Mouse (Mus musculus) MEL (cell line): ENCODE results near the gene Hoxd10. TPM values are rescaled to one million over a fixed set of nuclear protein-coding genes. Genes with fewer than 3 reads are reported as not detected.

Experiments
- DNase-seq: peaks from one replicate; pipeline ENCODE4 v3.0.0; 2011; ENCODE audit warnings: low read depth, low spot score
- H3K27ac ChIP-seq: 2 replicates; pipeline ENCODE4 v1.5.1; 2012; ENCODE audit warnings: low read depth, mild to moderate bottlenecking, control low read depth, low read length, moderate library complexity; ENCODE audit not compliant: control insufficient read depth
- H3K27me3 ChIP-seq, 2 experiments: fragments of 150-350 bp in 1 of 2; sonication (generic) in 1 of 2; 2 replicates each; pipeline ENCODE4 v1.6.1; 2012; ENCODE audit warnings: low read length in 2 of 2, mild to moderate bottlenecking in 2 of 2, improper control_type of control experiment in 1 of 2, moderate library complexity in 1 of 2; ENCODE audit not compliant: insufficient read depth in 2 of 2, control insufficient read depth in 1 of 2
- H3K36me3 ChIP-seq, 2 experiments: 2 replicates each; pipeline ENCODE4 v1.6.1; 2012 to 2014; ENCODE audit warnings: low read length in 2 of 2, improper control_type of control experiment in 1 of 2, inconsistent platforms in 1 of 2, mild to moderate bottlenecking in 1 of 2; ENCODE audit not compliant: insufficient read depth in 2 of 2, control insufficient read depth in 1 of 2
- H3K4me1 ChIP-seq, 2 experiments: fragments of 150-350 bp in 1 of 2; sonication (generic) in 1 of 2; 2 replicates each; pipeline ENCODE4 v1.6.1; 2012; ENCODE audit warnings: low read length in 2 of 2, improper control_type of control experiment in 1 of 2, mild to moderate bottlenecking in 1 of 2; ENCODE audit not compliant: insufficient read depth in 2 of 2, control insufficient read depth in 1 of 2
- H3K4me3 ChIP-seq, 2 experiments: fragments of 150-350 bp in 1 of 2; sonication (generic) in 1 of 2; 2 replicates each; pipeline ENCODE4 v1.5.1; 2012; ENCODE audit warnings: low read depth in 2 of 2, low read length in 2 of 2, mild to moderate bottlenecking in 2 of 2, moderate library complexity in 2 of 2, control low read depth in 1 of 2, improper control_type of control experiment in 1 of 2; ENCODE audit not compliant: control insufficient read depth in 1 of 2, insufficient read depth in 1 of 2
- H3K79me2 ChIP-seq: 2 replicates; pipeline ENCODE4 v1.6.1; 2012; ENCODE audit warnings: mild to moderate bottlenecking, low read length, moderate library complexity; ENCODE audit not compliant: control insufficient read depth, poor library complexity, insufficient read depth
- H3K9ac ChIP-seq: 2 replicates; pipeline ENCODE4 v1.6.1; 2012; ENCODE audit warnings: low read depth, mild to moderate bottlenecking, control low read depth, low read length, moderate library complexity; ENCODE audit not compliant: control insufficient read depth, poor library complexity, severe bottlenecking
- H3K9me3 ChIP-seq: fragments of 150-350 bp; sonication (generic); replicated peaks from 2 replicates; pipeline ENCODE4 v1.6.1; 2012; ENCODE audit warnings: mild to moderate bottlenecking, low read length, improper control_type of control experiment, moderate library complexity; ENCODE audit not compliant: insufficient read depth
- BHLHE40 ChIP-seq: IDR thresholded peaks from 2 replicates; pipeline ENCODE4 v1.6.1; 2012; ENCODE audit warnings: low read depth, mild to moderate bottlenecking, inconsistent platforms, low read length, improper control_type of control experiment, borderline replicate concordance
- CHD1 ChIP-seq: IDR thresholded peaks from 2 replicates; pipeline ENCODE4 v1.6.1; 2012; ENCODE audit warnings: low read depth, mild to moderate bottlenecking, inconsistent platforms, low read length, improper control_type of control experiment
- CHD2 ChIP-seq: IDR thresholded peaks from 2 replicates; pipeline ENCODE4 v1.6.1; 2011; ENCODE audit warnings: low read length, improper control_type of control experiment
- ELF1 ChIP-seq: IDR thresholded peaks from 2 replicates; pipeline ENCODE4 v1.6.1; 2014; ENCODE audit warnings: low read depth, mild to moderate bottlenecking, inconsistent platforms, low read length, improper control_type of control experiment, moderate library complexity
- EP300 ChIP-seq, 2 experiments: IDR thresholded peaks; 2 replicates each; pipeline ENCODE4 v1.6.1; 2011; ENCODE audit warnings: improper control_type of control experiment in 2 of 2, low read length in 2 of 2, low read depth in 1 of 2, mild to moderate bottlenecking in 1 of 2
- GABPA ChIP-seq: IDR thresholded peaks from 2 replicates; pipeline ENCODE4 v1.6.1; 2012; ENCODE audit warnings: low read depth, mild to moderate bottlenecking, inconsistent platforms, low read length, improper control_type of control experiment, moderate library complexity
- GATA1 ChIP-seq: IDR thresholded peaks from 2 replicates; pipeline ENCODE4 v1.6.1; 2011; ENCODE audit warnings: low read depth, low read length, improper control_type of control experiment
- HCFC1 ChIP-seq: IDR thresholded peaks from 2 replicates; pipeline ENCODE4 v1.6.1; 2012; ENCODE audit warnings: low read depth, mild to moderate bottlenecking, inconsistent platforms, low read length, improper control_type of control experiment, moderate library complexity
- KAT2A ChIP-seq: conservative IDR thresholded peaks from 2 replicates; pipeline ENCODE4 v1.6.1; 2012; ENCODE audit warnings: low read depth, low read length, improper control_type of control experiment, inconsistent platforms
- MAFK ChIP-seq: IDR thresholded peaks from 2 replicates; pipeline ENCODE4 v1.6.1; 2011; ENCODE audit warnings: low read depth, mild to moderate bottlenecking, low read length, improper control_type of control experiment, borderline replicate concordance
- MAX ChIP-seq: IDR thresholded peaks from 2 replicates; pipeline ENCODE4 v1.6.1; 2011; ENCODE audit warnings: low read length, improper control_type of control experiment
- MAZ ChIP-seq: IDR thresholded peaks from 2 replicates; pipeline ENCODE4 v1.6.1; 2012; ENCODE audit warnings: low read depth, mild to moderate bottlenecking, inconsistent platforms, low read length, improper control_type of control experiment
- MYB ChIP-seq: IDR thresholded peaks from 2 replicates; pipeline ENCODE4 v1.6.1; 2011; ENCODE audit warnings: mild to moderate bottlenecking, low read depth, low read length, improper control_type of control experiment
- MYC ChIP-seq: IDR thresholded peaks from 2 replicates; pipeline ENCODE4 v1.6.1; 2011; ENCODE audit warnings: low read depth, mild to moderate bottlenecking, low read length, improper control_type of control experiment, moderate library complexity
- POLR2A ChIP-seq, 2 experiments: IDR thresholded peaks; 2 replicates each; pipeline ENCODE4 v1.6.1; 2011 to 2012; ENCODE audit warnings: low read length in 2 of 2, mild to moderate bottlenecking in 2 of 2, control low read depth in 1 of 2, improper control_type of control experiment in 1 of 2, low read depth in 1 of 2, moderate library complexity in 1 of 2; ENCODE audit not compliant: control insufficient read depth in 1 of 2, insufficient read depth in 1 of 2, poor library complexity in 1 of 2
- POLR2AphosphoS2 ChIP-seq: IDR thresholded peaks from 2 replicates; pipeline ENCODE4 v1.6.1; 2011; ENCODE audit warnings: low read length, improper control_type of control experiment
- POLR2AphosphoS5 ChIP-seq: IDR thresholded peaks from 2 replicates; pipeline ENCODE4 v1.6.1; 2012; ENCODE audit warnings: low read depth, borderline replicate concordance, mild to moderate bottlenecking, inconsistent platforms, low read length, moderate library complexity, mixed read lengths
- RAD21 ChIP-seq: IDR thresholded peaks from 2 replicates; pipeline ENCODE4 v1.6.1; 2011; ENCODE audit warnings: mild to moderate bottlenecking, low read depth, low read length, improper control_type of control experiment
- RCOR1 ChIP-seq: IDR thresholded peaks from 2 replicates; pipeline ENCODE4 v1.6.1; 2012; ENCODE audit warnings: low read depth, mild to moderate bottlenecking, inconsistent platforms, low read length, improper control_type of control experiment
- SIN3A ChIP-seq: IDR thresholded peaks from 2 replicates; pipeline ENCODE4 v1.6.1; 2012; ENCODE audit warnings: low read length, improper control_type of control experiment, inconsistent platforms
- SMC3 ChIP-seq: IDR thresholded peaks from 2 replicates; pipeline ENCODE4 v1.6.1; 2011; ENCODE audit warnings: low read depth, low read length, improper control_type of control experiment
- TBP ChIP-seq: IDR thresholded peaks from 2 replicates; pipeline ENCODE4 v1.8.0; 2011; ENCODE audit warnings: low read depth, low read length, improper control_type of control experiment
- TCF12 ChIP-seq: IDR thresholded peaks from 2 replicates; pipeline ENCODE4 v1.6.1; 2014; ENCODE audit warnings: low read depth, mild to moderate bottlenecking, inconsistent platforms, low read length, improper control_type of control experiment, moderate library complexity
- UBTF ChIP-seq: IDR thresholded peaks from 2 replicates; pipeline ENCODE4 v1.6.1; 2012; ENCODE audit warnings: low read depth, mild to moderate bottlenecking, inconsistent platforms, low read length, improper control_type of control experiment, moderate library complexity, borderline replicate concordance; ENCODE audit not compliant: insufficient read depth
- USF1 ChIP-seq: IDR thresholded peaks from 2 replicates; pipeline ENCODE4 v1.6.1; 2014; ENCODE audit warnings: low read depth, mild to moderate bottlenecking, inconsistent platforms, low read length, improper control_type of control experiment, moderate library complexity
- USF2 ChIP-seq, 2 experiments: IDR thresholded peaks; 2 replicates each; pipeline ENCODE4 v1.6.1; 2011 to 2012; ENCODE audit warnings: improper control_type of control experiment in 2 of 2, low read length in 2 of 2, borderline replicate concordance in 1 of 2, inconsistent platforms in 1 of 2, low read depth in 1 of 2, mild to moderate bottlenecking in 1 of 2; ENCODE audit not compliant: insufficient read depth in 1 of 2
- ZC3H11A ChIP-seq: IDR thresholded peaks from 2 replicates; pipeline ENCODE4 v1.6.1; 2012; ENCODE audit warnings: low read depth, mild to moderate bottlenecking, inconsistent platforms, low read length, improper control_type of control experiment
- ZKSCAN1 ChIP-seq: IDR thresholded peaks from 2 replicates; pipeline ENCODE4 v1.6.1; 2012; ENCODE audit warnings: low read depth, mild to moderate bottlenecking, inconsistent platforms, low read length, improper control_type of control experiment, moderate library complexity
- ZMIZ1 ChIP-seq: IDR thresholded peaks from 2 replicates; pipeline ENCODE4 v1.6.1; 2012; ENCODE audit warnings: low read depth, mild to moderate bottlenecking, inconsistent platforms, low read length, improper control_type of control experiment, moderate library complexity
- ZNF384 ChIP-seq: IDR thresholded peaks from 2 replicates; pipeline ENCODE4 v1.6.1; 2012; ENCODE audit warnings: low read depth, mild to moderate bottlenecking, inconsistent platforms, low read length, improper control_type of control experiment
- polyA plus RNA-seq, 2 experiments: library from polyadenylated mRNA; stranded (reverse) in 1 of 2; unstranded in 1 of 2; fragments of >175 nt in 1 of 2; fragments of >200 nt in 1 of 2; gene quantifications; 2 replicates each; pipeline versions ENCODE4 v1.2.1 to v1.2.4; 2012; ENCODE audit warnings: low replicate concordance in 2 of 2, low read depth in 1 of 2; ENCODE audit not compliant: insufficient read length in 2 of 2, insufficient read depth in 1 of 2, missing spikeins in 1 of 2
- total RNA-seq: library from RNA; depleted of rRNA; stranded (reverse); fragments of 300-350 nt; gene quantifications from 2 replicates; pipeline ENCODE4 v1.2.3, GENCODE M21; 2012

Gene Hoxd10
- total and polyA plus RNA-seq, 3 experiments = not detected

DNA sequence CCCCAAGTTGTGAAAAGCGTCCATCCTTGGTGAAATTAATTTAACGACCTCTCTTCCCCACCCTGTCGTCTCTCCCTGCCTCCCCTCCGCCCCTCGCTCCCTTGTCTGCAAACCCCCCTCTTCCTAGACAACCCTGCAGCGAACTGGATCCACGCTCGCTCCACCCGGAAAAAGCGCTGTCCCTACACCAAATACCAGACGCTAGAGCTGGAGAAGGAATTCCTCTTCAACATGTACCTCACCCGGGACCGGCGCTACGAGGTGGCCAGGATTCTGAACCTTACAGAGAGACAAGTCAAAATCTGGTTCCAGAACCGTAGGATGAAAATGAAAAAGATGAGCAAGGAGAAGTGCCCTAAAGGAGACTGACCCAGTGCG is 7.3 kb downstream of the Hoxd10 start:
- Histone ChIP-seq H3K9me3 (no peaks in the 10 kb centered on the region), H3K4me3 (no peak overlapping the region), H3K79me2 (no peaks in the 10 kb centered on the region), H3K36me3 (no peaks in the 10 kb centered on the region), H3K9ac (no peak overlapping the region), H3K27me3 (no peaks in the 10 kb centered on the region; a peak in 2 of 4 replicates), H3K4me1 (no peaks in the 10 kb centered on the region), H3K27ac (no peak overlapping the region)
- no peak for DNase-seq
- TF ChIP-seq ZKSCAN1 (no peak), SIN3A (no peak), POLR2AphosphoS2 (no peak), ELF1 (no peak), UBTF (no peak), TCF12 (no peak), MAZ (no peak), POLR2A (IDR thresholded peaks at IDR 0.05; ENCODE audit: control insufficient read depth in 1 of 2, insufficient read depth in 1 of 2, low read depth in 1 of 2, low read length in 2 of 2, poor library complexity in 1 of 2) (no peak), GABPA (no peak), MYB (no peak), SMC3 (no peak), RAD21 (no peak), BHLHE40 (no peak), USF2 (IDR thresholded peaks at IDR 0.05; ENCODE audit: borderline replicate concordance in 1 of 2, insufficient read depth in 1 of 2, low read depth in 1 of 2, low read length in 2 of 2) (no peak), RCOR1 (no peak), ZNF384 (no peak), USF1 (no peak), MAX (no peak), POLR2AphosphoS5 (no peak)

DNA sequence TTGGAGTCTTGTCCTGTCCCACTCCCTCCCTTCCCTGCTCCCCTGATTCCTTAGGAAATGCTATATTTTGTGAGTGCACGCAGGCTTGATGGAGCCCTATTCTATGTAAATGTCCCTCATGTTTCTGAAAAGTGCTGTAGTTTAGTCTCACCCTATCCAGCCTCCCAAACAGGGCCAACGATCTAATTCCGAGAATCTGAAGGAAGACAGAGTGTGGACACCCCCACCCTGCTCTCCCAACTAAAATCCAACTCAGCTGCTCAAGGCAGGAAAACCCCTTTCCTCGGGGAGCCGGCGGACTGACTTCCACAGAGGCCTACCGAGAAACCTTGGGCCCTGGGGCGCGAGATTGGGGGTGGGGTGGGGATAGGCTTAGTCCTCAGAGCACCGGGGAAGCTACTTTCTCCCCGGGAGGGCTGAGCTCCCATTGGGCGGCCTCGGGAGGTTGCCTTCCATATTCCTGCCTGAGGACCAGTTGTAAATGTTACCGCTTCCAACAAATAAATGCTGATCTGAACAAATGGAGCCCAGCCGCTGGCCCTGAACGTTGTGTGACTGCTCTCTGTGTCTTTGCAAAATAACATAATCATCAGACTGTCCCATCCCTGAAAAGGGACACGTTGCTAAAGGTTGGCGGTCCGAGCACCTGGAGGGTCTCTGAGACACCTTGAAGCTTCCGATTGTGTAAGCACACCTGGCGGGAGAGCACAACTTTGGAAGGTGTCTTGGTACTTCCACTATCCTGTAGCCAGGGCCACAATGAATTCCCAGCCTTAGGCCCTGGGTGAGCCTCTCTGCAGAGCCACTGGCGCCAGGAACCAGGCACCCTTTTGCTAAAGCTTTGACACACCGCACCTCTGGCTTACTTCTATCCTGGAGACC is 8.2 kb downstream of the Hoxd10 start:
- Histone ChIP-seq H3K4me1 (no peaks in the 10 kb centered on the region), H3K9me3 (no peaks in the 10 kb centered on the region), H3K79me2 (peaks cover 1% of the 10 kb centered on the region; the same call in 1 of the 2 replicates), H3K9ac (no peak overlapping the region), H3K27me3 (no peaks in the 10 kb centered on the region; a peak in 2 of 4 replicates), H3K4me3 (no peak overlapping the region), H3K36me3 (no peaks in the 10 kb centered on the region), H3K27ac (no peak overlapping the region)
- no peak for DNase-seq
- TF ChIP-seq POLR2AphosphoS2 = no peak
- TF ChIP-seq HCFC1 = no peak
- TF ChIP-seq MYC = no peak
- no peak for TF ChIP-seq MAX
- TF ChIP-seq CHD2 = no peak
- TF ChIP-seq GATA1 = no peak
- TF ChIP-seq KAT2A = no peak
- TF ChIP-seq USF2 (IDR thresholded peaks at IDR 0.05; ENCODE audit: borderline replicate concordance in 1 of 2, insufficient read depth in 1 of 2, low read depth in 1 of 2, low read length in 2 of 2) = no peak
- no peak for TF ChIP-seq EP300 (IDR thresholded peaks at IDR 0.05; ENCODE audit: low read depth in 1 of 2, low read length in 2 of 2)
- no peak for TF ChIP-seq UBTF
- no peak for TF ChIP-seq RCOR1
- TF ChIP-seq USF1 = no peak
- no peak for TF ChIP-seq SMC3
- TF ChIP-seq TBP = no peak
- no peak for TF ChIP-seq MAFK
- TF ChIP-seq ZC3H11A = no peak
- no peak for TF ChIP-seq ZNF384
- no peak for TF ChIP-seq ZMIZ1
- TF ChIP-seq CHD1 = no peak
